Mouse (Mus musculus) right cerebral cortex, postnatal 14 days (tissue): ENCODE measurements at regions not wholly inside any gene's neighbourhood (a gene's known extent, or its start where the extent isn't known, plus 50 kb on each side); places are given as distances from the start of the nearest gene placed in this dataset.

ENCODE experiments used
- DNase-seq: peaks from one replicate; pipeline ENCODE4 v3.0.0; 2022

GRCm38 (mm10) chr15:50942429-50942828 lies 2942.3 kb upstream of the Gm7489 start:
- DNase-seq, result no peak

- DNase-seq, result no peak
Observed at GRCm38 (mm10) chr15:50944976-50945375, 2939.7 kb upstream of the Gm7489 start.

GRCm38 (mm10) chr15:50959109-50959508 lies 2925.6 kb upstream of the Gm7489 start:
- DNase-seq, result no peak

GRCm38 (mm10) chr15:50963606-50964005 lies 2921.1 kb upstream of the Gm7489 start:
- no peak for DNase-seq

GRCm38 (mm10) chr15:50964236-50964635 lies 2920.5 kb upstream of the Gm7489 start:
- no peak for DNase-seq

- no peak for DNase-seq
Observed at GRCm38 (mm10) chr15:50967176-50967575, 2917.5 kb upstream of the Gm7489 start.

GRCm38 (mm10) chr15:50970637-50971036 lies 2914.1 kb upstream of the Gm7489 start:
- DNase-seq, result no peak

- DNase-seq, result no peak
Observed at GRCm38 (mm10) chr15:50972593-50972992, 2912.1 kb upstream of the Gm7489 start.

- no peak for DNase-seq
Observed at GRCm38 (mm10) chr15:50974002-50974754, 2910.5 kb upstream of the Gm7489 start.

- no peak for DNase-seq
Observed at GRCm38 (mm10) chr15:50989457-50989856, 2895.2 kb upstream of the Gm7489 start.

GRCm38 (mm10) chr15:50991667-50992066 lies 2893.0 kb upstream of the Gm7489 start:
- DNase-seq, result no peak

- no peak for DNase-seq
Observed at GRCm38 (mm10) chr15:50992246-50992645, 2892.5 kb upstream of the Gm7489 start.

GRCm38 (mm10) chr15:50993121-50993520 lies 2891.6 kb upstream of the Gm7489 start:
- peak; percentile 4 for DNase-seq

GRCm38 (mm10) chr15:50995688-50996087 lies 2889.0 kb upstream of the Gm7489 start:
- no peak for DNase-seq

- no peak for DNase-seq
Observed at GRCm38 (mm10) chr15:50996296-50996695, 2888.4 kb upstream of the Gm7489 start.

- DNase-seq, result peak; percentile 62
Observed at GRCm38 (mm10) chr15:50997209-50997763, 2887.4 kb upstream of the Gm7489 start.

GRCm38 (mm10) chr15:51038968-51039367 lies 2845.7 kb upstream of the Gm7489 start:
- DNase-seq, result no peak

GRCm38 (mm10) chr15:51070538-51070937 lies 2814.2 kb upstream of the Gm7489 start:
- no peak for DNase-seq

- DNase-seq, result peak; percentile 12
Observed at GRCm38 (mm10) chr15:51071132-51071656, 2813.5 kb upstream of the Gm7489 start.

GRCm38 (mm10) chr15:51073678-51074077 lies 2811.0 kb upstream of the Gm7489 start:
- DNase-seq, result no peak

- no peak for DNase-seq
Observed at GRCm38 (mm10) chr15:51074196-51074595, 2810.5 kb upstream of the Gm7489 start.

- DNase-seq, result no peak
Observed at GRCm38 (mm10) chr15:51083677-51084322, 2800.9 kb upstream of the Gm7489 start.

- DNase-seq, result no peak
Observed at GRCm38 (mm10) chr15:51092936-51093335, 2791.8 kb upstream of the Gm7489 start.

GRCm38 (mm10) chr15:51103948-51104347 lies 2780.8 kb upstream of the Gm7489 start:
- DNase-seq, result no peak
